Mouse (Mus musculus) megakaryocyte, adult 5-6 weeks (primary cell): ENCODE measurements around the gene Foxe3. TPM values are rescaled to one million over a fixed set of nuclear protein-coding genes. Genes with fewer than 3 reads are reported as not detected.

Experiments
- ATAC-seq: 2 replicates; pipeline ENCODE4 v1.8.0; 2016; ENCODE audit warnings: mild to moderate bottlenecking, inconsistent platforms; ENCODE audit not compliant: poor library complexity, severe bottlenecking
- total RNA-seq, 2 experiments: library from RNA; stranded (forward) in 1 of 2; stranded (reverse) in 1 of 2; fragments of 153-499, 151-499 nt in 1 of 2; fragments of 221-1000, 200-1000 nt in 1 of 2; gene quantifications; 2 replicates each; pipeline versions ENCODE4 v1.2.3 to v1.2.4; 2015 to 2017

Gene Foxe3
- total RNA-seq, 2 experiments from 2014 or later: not detected

GRCm38 (mm10) chr4:114917091-114917490 is 8.7 kb downstream of the Foxe3 start:
- ATAC-seq: peak; percentile 86

- no peak for ATAC-seq
Observed at GRCm38 (mm10) chr4:114916056-114916455, 9.8 kb downstream of the Foxe3 start.

GRCm38 (mm10) chr4:114913594-114913962 is 12.2 kb downstream of the Foxe3 start:
- ATAC-seq: no peak

GRCm38 (mm10) chr4:114912705-114913593 is 12.9 kb downstream of the Foxe3 start:
- ATAC-seq: no peak

GRCm38 (mm10) chr4:114909602-114910484 is 16.0 kb downstream of the Foxe3 start:
- peak; percentile 30; the same call in 1 of the 2 replicates for ATAC-seq

- peak; percentile 83 for ATAC-seq
Observed at GRCm38 (mm10) chr4:114908829-114909601, 16.8 kb downstream of the Foxe3 start, which contains the start of gene Foxd2. Gene Foxd2, minus strand, starts transcription at chr4:114908873.

GRCm38 (mm10) chr4:114907951-114908828 is 17.6 kb downstream of the Foxe3 start:
- 0 out of 2 replicates have a peak, but pooled peaks have one; percentile 7 for ATAC-seq

GRCm38 (mm10) chr4:114907056-114907917 is 18.5 kb downstream of the Foxe3 start:
- ATAC-seq: no peak

- no peak for ATAC-seq
Observed at GRCm38 (mm10) chr4:114905969-114906680, 19.7 kb downstream of the Foxe3 start.

- ATAC-seq: no peak
Observed at GRCm38 (mm10) chr4:114905501-114905900, 20.3 kb downstream of the Foxe3 start.

- no peak for ATAC-seq
Observed at GRCm38 (mm10) chr4:114903422-114903782, 22.4 kb downstream of the Foxe3 start.

- no peak for ATAC-seq
Observed at GRCm38 (mm10) chr4:114902641-114903421, 23.0 kb downstream of the Foxe3 start.

GRCm38 (mm10) chr4:114901643-114902351 is 24.0 kb downstream of the Foxe3 start:
- ATAC-seq: peak; percentile 53; the same call in 1 of the 2 replicates

- no peak for ATAC-seq
Observed at GRCm38 (mm10) chr4:114900866-114901642, 24.8 kb downstream of the Foxe3 start.

GRCm38 (mm10) chr4:114899885-114900284 is 25.9 kb downstream of the Foxe3 start:
- ATAC-seq: no peak

GRCm38 (mm10) chr4:114897853-114898252 is 28.0 kb downstream of the Foxe3 start:
- ATAC-seq: no peak
